Comparison of ENCODE assay signal across 18 mouse cellular contexts in the genomic region with DNA sequence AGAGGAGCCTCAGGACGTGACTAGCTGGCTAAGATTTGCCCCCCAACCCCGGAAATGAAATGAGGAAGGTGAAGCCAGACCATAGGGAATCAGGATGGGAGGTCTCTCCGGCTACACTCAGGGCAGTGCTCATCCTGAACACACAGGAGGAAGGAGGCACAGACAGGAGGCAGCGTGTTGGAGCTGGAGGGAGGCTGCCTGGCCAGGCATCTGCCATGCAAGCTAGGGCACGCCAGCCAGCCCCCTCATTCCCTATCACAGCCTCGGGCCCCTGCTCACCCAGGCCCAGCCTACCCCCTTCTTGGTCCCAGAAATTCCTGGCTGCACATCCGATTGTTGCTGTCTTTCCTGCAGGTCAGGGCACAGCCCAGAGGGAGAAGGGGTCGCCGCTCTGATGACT.
"Had no signal": no experiment of that assay in that cellular context is flagged by ENCODE, and none has a peak within 500 bp of the region (broad histone marks: within the 10 kb centered on the region; RNA-seq: fewer than 3 reads in every experiment).

No protein-coding gene starts in this region.

- H3K36me3 ChIP-seq: limb, embryonic 13.5 days; liver, embryonic 15.5 days; midbrain, embryonic 12.5 days; neural tube, embryonic 13.5 days had no signal

- H3K4me2 ChIP-seq: limb, embryonic 13.5 days; liver, embryonic 11.5 days; liver, embryonic 15.5 days; midbrain, embryonic 12.5 days; neural tube, embryonic 13.5 days had no signal

- DNase-seq: kidney, adult 9 months; kidney, postnatal 36 days; layer of hippocampus, adult 9-11 months; layer of hippocampus, postnatal 36 days; lung, adult 2 months; lung, postnatal 36 days; retina, postnatal 1 day; right cerebral cortex, postnatal 14 days; thymus, adult 18-20 months; thymus, postnatal 14 days had no signal

- H3K9me3 ChIP-seq: limb, embryonic 13.5 days; liver, embryonic 15.5 days; midbrain, embryonic 12.5 days; neural tube, embryonic 13.5 days had no signal

- H3K4me1 ChIP-seq: liver, embryonic 15.5 days; neural tube, embryonic 13.5 days had no signal

- H3K4me3 ChIP-seq: limb, embryonic 13.5 days; liver, embryonic 15.5 days; midbrain, embryonic 12.5 days; neural tube, embryonic 13.5 days had no signal

- ATAC-seq: lung, postnatal 0 days; midbrain, embryonic 16.5 days had no signal

- H3K27me3 ChIP-seq: limb, embryonic 13.5 days; liver, embryonic 15.5 days; midbrain, embryonic 12.5 days; neural tube, embryonic 13.5 days had no signal

- H3K9ac ChIP-seq: limb, embryonic 13.5 days; liver, embryonic 15.5 days; midbrain, embryonic 12.5 days; neural tube, embryonic 13.5 days had no signal

- H3K27ac ChIP-seq: kidney, postnatal 0 days; limb, embryonic 13.5 days; liver, embryonic 15.5 days; midbrain, embryonic 12.5 days; neural tube, embryonic 13.5 days had no signal
